Mouse (Mus musculus): Measurements from ENCODE around the gene Rgs3. TPM values are rescaled to one million over a fixed set of nuclear protein-coding genes. Genes with fewer than 3 reads are reported as not detected.

Gene Rgs3
- polyA plus RNA-seq, 1 experiment from 2014 or later = 56.9 TPM

DNA sequence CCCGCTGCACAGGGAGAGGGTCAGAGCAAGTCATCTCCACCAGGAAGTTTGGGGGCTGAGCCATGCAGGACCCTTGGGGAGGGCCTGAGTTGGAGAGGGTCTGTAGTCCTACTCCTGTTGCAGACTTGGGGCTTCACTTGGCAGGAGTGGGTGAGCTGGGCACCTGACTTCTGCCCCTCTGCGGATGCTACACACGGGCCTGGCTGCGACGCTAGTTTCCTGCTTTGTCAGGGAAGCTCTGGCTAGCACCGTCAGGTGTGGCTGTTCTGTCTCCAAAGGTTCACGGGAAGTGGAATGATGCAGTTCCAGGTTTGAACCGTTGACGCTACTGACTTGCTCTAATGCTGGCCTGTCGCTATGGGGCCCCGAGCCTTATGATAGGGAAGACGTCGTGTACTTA, 144.6 kb downstream of the Rgs3 start:
- peak overlapping the region; percentile 46; the same call in 1 of the 2 replicates for H3K27ac ChIP-seq

DNA sequence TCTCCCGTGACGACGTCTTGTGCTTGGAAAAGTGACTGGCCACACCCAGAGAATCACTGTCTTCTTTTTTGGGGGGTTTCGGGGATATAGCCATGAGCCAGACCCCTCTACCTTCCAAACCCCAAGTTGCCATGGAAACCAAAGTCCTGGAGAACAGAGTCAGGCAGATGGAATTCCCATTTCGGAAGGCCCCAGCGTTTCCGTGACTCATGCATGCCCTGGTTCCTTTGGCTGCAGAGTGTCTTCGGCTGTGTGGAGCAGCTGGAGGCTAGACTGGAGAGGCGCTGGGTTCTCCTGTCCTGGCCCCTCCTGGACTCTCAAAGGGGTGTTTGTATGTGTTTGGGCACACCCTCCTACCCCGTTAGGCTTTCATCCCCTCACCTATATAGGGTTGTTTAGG, 145.4 kb downstream of the Rgs3 start:
- Histone ChIP-seq H3K4me3 (replicated peaks) (no peak overlapping the region), H3K27me3 (no peaks in the 10 kb centered on the region), H3K9ac (no peak overlapping the region), H3K4me1 (peaks cover 53% of the 10 kb centered on the region), H3K9me3 (replicated peaks) (no peaks in the 10 kb centered on the region), H3K4me2 (no peak overlapping the region), H3K27ac (peak overlapping the region; percentile 66), H3K36me3 (peaks cover 34% of the 10 kb centered on the region)
- WGBS = 77% methylated on average over 10 of the region's 10 CpGs
- no peak for ATAC-seq (replicated peaks; ENCODE audit: low FRiP score)

More for the DNA sequence above, 144.6 kb downstream of the Rgs3 start:
- Histone ChIP-seq H3K4me3 (replicated peaks) (no peak overlapping the region), H3K9me3 (replicated peaks) (no peaks in the 10 kb centered on the region), H3K36me3 (peaks cover 34% of the 10 kb centered on the region), H3K4me1 (peaks cover 61% of the 10 kb centered on the region), H3K4me2 (no peak overlapping the region), H3K27me3 (no peaks in the 10 kb centered on the region), H3K9ac (no peak overlapping the region)
- WGBS = 92% methylated on average over 13 of the region's 13 CpGs
- ATAC-seq (replicated peaks; ENCODE audit: low FRiP score) = no peak

DNA sequence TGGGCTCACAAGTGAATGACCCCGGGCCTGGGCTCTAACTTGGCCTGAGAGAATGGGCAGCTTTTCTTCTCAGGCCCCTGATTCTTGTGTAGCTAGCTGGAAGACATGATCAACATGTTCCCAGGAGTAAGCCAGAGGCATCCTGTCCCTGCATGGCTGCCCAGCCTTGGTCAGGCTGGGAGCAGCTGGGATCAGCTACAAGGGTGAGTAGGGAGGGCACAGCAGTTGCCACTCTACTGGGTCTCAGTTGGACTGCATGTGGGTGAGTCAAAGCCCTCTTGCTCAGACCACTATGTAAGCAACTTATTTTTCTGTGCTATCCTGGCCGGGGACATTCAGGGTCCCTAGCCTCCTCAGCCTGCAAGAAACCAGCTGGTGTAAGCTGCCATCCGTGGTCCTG, 146.1 kb downstream of the Rgs3 start:
- 35% methylated on average over 3 of the region's 3 CpGs for WGBS
- Histone ChIP-seq H3K4me3 (replicated peaks) (no peak overlapping the region), H3K36me3 (peaks cover 30% of the 10 kb centered on the region), H3K27me3 (no peaks in the 10 kb centered on the region), H3K4me2 (no peak overlapping the region), H3K27ac (peak overlapping the region; percentile 66), H3K9ac (no peak overlapping the region), H3K9me3 (replicated peaks) (no peaks in the 10 kb centered on the region), H3K4me1 (peaks cover 46% of the 10 kb centered on the region)
- no peak for ATAC-seq (replicated peaks; ENCODE audit: low FRiP score)

DNA sequence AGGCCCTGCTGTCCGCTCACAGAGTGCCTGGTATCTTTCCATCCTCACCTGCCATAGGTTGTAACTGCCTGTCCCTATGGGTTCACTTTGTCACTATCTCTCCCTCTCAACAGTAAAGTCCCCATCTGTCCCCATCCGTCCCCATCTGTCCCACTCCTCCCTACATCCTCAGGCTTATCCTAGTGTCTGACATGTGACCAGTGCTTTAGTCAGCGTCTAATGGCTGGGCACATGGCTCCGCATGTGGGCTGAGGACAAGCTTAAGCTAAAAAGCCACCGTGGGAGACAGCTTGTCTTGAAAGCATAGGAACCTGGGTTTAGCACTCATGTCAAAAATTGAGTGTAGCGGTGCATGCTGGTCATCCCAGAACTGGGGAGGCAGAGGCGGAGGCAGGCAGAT, 148.4 kb downstream of the Rgs3 start:
- no peak for ATAC-seq (replicated peaks; ENCODE audit: low FRiP score)
- Histone ChIP-seq H3K27ac (no peak overlapping the region), H3K36me3 (peaks cover 15% of the 10 kb centered on the region), H3K4me2 (no peak overlapping the region), H3K4me3 (replicated peaks) (no peak overlapping the region), H3K27me3 (no peaks in the 10 kb centered on the region), H3K9ac (no peak overlapping the region), H3K4me1 (peaks cover 32% of the 10 kb centered on the region), H3K9me3 (replicated peaks) (no peaks in the 10 kb centered on the region)
- WGBS = 82% methylated on average over 7 of the region's 7 CpGs

DNA sequence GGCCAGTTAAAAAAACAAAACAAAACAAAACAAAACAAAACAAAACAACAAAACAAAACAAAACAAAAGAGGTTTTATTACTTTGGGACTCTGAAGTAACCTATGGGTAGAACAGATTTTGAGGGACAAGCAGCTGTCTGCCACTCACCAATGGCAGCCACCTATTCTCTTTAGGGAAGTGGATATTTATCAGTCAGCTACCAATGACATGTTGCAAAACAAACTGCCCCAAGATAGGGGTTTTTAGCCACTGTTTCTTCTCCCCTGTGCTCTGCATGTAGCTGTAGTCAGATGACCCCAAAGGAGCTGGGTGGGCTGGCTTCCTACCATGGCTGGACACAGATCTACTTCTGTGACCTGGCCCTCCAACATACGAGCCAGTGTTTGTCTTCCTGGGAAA, 149.3 kb downstream of the Rgs3 start:
- 58% methylated on average over 1 of the region's 1 CpGs for WGBS
- H3K4me3 ChIP-seq (replicated peaks) = no peak overlapping the region
- H3K27me3 ChIP-seq = no peaks in the 10 kb centered on the region
- no peaks in the 10 kb centered on the region for H3K9me3 ChIP-seq (replicated peaks)
- H3K36me3 ChIP-seq = peaks cover 6% of the 10 kb centered on the region
- no peak overlapping the region for H3K9ac ChIP-seq
- ATAC-seq (replicated peaks; ENCODE audit: low FRiP score) = no peak
- H3K27ac ChIP-seq = no peak overlapping the region
- H3K4me2 ChIP-seq = no peak overlapping the region
- H3K4me1 ChIP-seq = peaks cover 23% of the 10 kb centered on the region

DNA sequence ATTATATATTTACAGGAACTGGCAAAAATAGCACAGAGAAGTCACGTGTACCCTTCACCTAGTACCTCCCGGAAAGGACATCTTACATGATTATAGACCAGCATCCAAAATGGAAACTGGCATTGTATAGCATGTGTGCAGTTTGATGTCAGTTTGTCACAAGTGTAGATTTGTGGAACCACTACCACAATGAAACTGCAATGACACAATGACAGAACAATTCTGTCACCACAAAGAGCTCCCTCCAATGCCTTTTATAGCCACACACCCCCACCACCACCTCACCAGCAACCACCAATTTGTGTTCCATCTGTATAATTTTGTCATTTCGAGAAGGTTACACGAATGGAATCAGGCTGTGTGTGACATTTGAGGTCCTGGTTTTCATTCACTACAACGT, 149.8 kb downstream of the Rgs3 start:
- ATAC-seq (replicated peaks; ENCODE audit: low FRiP score) = no peak
- Histone ChIP-seq H3K9me3 (replicated peaks) (no peaks in the 10 kb centered on the region), H3K27me3 (no peaks in the 10 kb centered on the region), H3K4me2 (no peak overlapping the region), H3K4me1 (peaks cover 19% of the 10 kb centered on the region), H3K36me3 (peaks cover 2% of the 10 kb centered on the region; the same call in 1 of the 2 replicates), H3K27ac (no peak overlapping the region), H3K9ac (no peak overlapping the region), H3K4me3 (replicated peaks) (no peak overlapping the region)
- 83% methylated on average over 5 of the region's 5 CpGs for WGBS

DNA sequence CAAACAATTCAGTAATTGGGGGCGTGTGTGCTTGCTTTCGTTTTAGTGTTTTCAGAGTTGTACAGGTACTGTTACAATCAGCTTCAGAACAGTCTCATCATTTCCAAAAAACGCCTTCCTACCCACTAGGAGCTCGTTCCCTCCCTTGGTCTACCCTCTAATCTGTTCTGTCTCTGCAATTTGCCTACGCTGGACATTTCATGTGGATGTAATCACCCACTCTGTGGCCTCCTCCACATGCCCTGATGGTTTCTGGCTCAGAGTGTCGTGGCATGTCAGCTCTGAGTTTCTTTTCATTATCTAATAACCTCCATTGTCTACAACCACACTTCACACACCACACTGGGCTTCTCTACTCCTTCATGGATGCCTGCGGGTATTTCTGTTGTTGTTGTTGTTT, 151.5 kb downstream of the Rgs3 start:
- H3K4me3 ChIP-seq (replicated peaks) = no peak overlapping the region
- WGBS = 72% methylated on average over 7 of the region's 7 CpGs
- peaks cover 3% of the 10 kb centered on the region; the same call in 1 of the 2 replicates for H3K4me1 ChIP-seq
- H3K27ac ChIP-seq = peak overlapping the region; percentile 30; the same call in 1 of the 2 replicates
- no peaks in the 10 kb centered on the region for H3K9me3 ChIP-seq (replicated peaks)
- H3K9ac ChIP-seq = no peak overlapping the region
- peak; percentile 54; the same call in 1 of the 2 replicates for ATAC-seq (replicated peaks; ENCODE audit: low FRiP score)
- H3K27me3 ChIP-seq = no peaks in the 10 kb centered on the region
- H3K4me2 ChIP-seq = no peak overlapping the region
- H3K36me3 ChIP-seq = no peaks in the 10 kb centered on the region

DNA sequence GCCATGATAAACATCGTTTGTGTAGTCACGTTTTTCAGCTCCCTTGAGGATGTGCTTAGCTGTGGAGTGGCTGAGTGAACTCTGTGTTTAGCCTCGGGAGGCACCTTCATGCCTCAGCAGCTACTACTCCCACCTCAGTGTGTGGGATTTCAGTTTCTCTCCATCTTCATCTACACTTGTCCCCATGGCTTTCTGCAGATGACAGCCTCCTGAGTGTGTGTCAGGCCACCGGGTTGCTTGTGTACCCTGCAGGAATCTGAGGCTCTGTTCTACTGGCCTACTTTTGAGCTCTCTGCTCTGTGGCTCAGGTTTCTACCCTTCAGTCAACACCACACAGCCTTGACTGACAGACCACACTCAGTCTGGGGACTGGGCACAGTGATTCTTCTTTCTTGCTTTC, 151.9 kb downstream of the Rgs3 start:
- peak overlapping the region; percentile 30; the same call in 1 of the 2 replicates for H3K27ac ChIP-seq
- peak; percentile 74 for ATAC-seq (replicated peaks; ENCODE audit: low FRiP score)
- H3K27me3 ChIP-seq = no peaks in the 10 kb centered on the region
- no peaks in the 10 kb centered on the region for H3K4me1 ChIP-seq
- no peak overlapping the region for H3K4me3 ChIP-seq (replicated peaks)
- H3K9me3 ChIP-seq (replicated peaks) = no peaks in the 10 kb centered on the region
- no peak overlapping the region for H3K4me2 ChIP-seq
- no peak overlapping the region for H3K9ac ChIP-seq
- WGBS = 49% methylated on average over 4 of the region's 4 CpGs
- no peaks in the 10 kb centered on the region for H3K36me3 ChIP-seq

DNA sequence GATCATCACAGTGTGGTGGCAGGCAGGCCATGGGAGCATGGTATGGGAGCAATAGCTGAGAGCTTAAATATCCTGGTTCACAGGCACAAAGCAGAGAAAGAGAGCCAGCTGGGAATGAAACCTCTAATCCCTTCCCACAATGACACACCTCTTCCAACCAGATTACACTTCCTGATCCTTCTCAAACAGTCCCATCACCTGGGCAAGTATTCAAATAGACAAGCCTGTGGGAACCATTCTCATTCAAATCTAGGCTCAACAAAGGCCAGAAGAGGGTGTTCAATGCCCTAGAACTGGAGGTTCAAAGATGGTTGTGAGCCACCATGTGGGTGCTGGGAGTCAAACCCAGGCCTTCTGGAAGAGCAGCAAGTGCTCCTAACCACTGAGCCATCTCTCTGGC, 161.2 kb downstream of the Rgs3 start:
- Histone ChIP-seq H3K27me3 (no peaks in the 10 kb centered on the region), H3K9me3 (replicated peaks) (no peaks in the 10 kb centered on the region; the same call in 1 of the 2 replicates), H3K9ac (no peak overlapping the region), H3K4me1 (peaks cover 10% of the 10 kb centered on the region), H3K4me3 (replicated peaks) (no peak overlapping the region), H3K4me2 (no peak overlapping the region), H3K36me3 (no peaks in the 10 kb centered on the region), H3K27ac (no peak overlapping the region)
- ATAC-seq (replicated peaks; ENCODE audit: low FRiP score) = no peak

DNA sequence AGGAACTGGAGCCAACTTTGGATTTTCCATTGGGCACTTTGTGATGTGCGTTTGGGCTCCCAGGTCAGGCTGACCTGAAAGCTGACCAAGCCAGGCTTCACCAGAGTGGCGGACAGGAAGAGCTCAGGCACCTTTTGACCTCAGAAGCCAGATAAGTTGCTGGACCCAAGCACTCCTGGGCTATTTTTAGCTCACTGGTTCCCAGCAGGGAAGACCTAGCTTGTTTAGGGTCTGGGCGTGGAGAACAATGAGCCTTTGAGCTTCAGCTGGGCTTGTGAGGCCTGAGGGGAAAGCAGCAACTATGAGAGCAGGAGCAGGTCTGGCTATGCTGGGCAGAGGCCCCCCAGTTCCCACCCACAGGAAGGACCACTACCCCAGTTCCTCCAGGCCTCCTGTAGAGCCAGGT, 162.4 kb downstream of the Rgs3 start:
- ATAC-seq (replicated peaks; ENCODE audit: low FRiP score) = 0 out of 2 replicates have a peak, but pooled peaks have one; percentile 33
- Histone ChIP-seq H3K4me1 (peaks cover 10% of the 10 kb centered on the region), H3K27ac (peak overlapping the region; percentile 62), H3K4me2 (no peak overlapping the region), H3K9me3 (replicated peaks) (no peaks in the 10 kb centered on the region; the same call in 1 of the 2 replicates), H3K9ac (no peak overlapping the region), H3K36me3 (no peaks in the 10 kb centered on the region), H3K4me3 (replicated peaks) (no peak overlapping the region), H3K27me3 (no peaks in the 10 kb centered on the region)
- 48% methylated on average over 3 of the region's 3 CpGs for WGBS

DNA sequence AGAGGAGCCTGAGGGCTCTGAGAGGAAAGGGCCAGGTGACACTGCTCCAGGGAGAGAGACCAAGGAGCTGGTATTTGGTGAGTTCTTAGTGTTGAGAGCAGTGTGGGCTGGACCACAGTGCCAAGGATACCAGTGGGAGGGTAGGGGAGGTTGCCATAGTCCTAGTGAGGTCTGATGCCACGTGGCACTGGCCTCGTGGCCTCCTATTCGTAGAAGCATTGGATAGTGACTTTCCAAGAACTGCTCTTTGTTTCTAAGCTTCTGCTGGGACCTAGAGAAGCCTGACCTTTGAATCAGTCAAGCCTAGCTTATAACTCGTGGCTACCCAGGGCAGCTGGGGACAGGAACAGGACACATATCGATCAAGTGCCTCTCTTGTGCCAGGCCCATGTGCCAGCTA, 164.1 kb downstream of the Rgs3 start:
- H3K4me1 ChIP-seq = peaks cover 16% of the 10 kb centered on the region
- ATAC-seq (replicated peaks; ENCODE audit: low FRiP score) = no peak
- no peak overlapping the region for H3K27ac ChIP-seq
- H3K9me3 ChIP-seq (replicated peaks) = no peaks in the 10 kb centered on the region; the same call in 1 of the 2 replicates
- 84% methylated on average over 5 of the region's 5 CpGs for WGBS
- H3K4me3 ChIP-seq (replicated peaks) = no peak overlapping the region
- H3K27me3 ChIP-seq = no peaks in the 10 kb centered on the region
- H3K36me3 ChIP-seq = no peaks in the 10 kb centered on the region
- H3K9ac ChIP-seq = no peak overlapping the region
- H3K4me2 ChIP-seq = no peak overlapping the region

DNA sequence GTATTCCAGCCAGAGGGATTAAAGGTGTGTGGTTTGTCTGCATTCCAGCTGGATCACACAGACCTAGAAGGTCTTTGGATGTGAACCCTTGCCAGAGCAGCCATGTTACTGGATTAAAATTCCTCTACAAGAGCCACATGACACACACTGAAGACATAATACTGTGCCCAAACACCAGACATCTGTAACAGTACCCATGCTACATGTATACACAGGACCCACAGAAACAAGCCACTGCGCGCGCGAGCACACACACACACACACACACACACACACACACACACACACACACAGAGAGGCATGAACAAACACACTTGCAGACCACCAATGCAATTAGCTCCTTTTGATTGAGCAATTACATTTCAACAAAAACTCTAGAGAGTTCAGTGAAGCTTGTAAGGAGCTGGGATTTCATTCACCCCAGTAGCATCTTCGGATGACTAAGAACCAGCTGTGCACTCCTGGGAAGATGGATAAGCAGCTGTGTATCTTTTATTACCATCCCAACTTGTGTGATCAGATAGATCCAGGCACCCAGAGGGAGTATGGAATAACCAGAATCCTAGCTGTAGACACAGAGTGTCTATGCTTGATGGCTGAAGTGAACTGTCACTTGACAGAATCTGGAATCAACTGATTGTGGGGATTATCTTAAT, 166.8 kb downstream of the Rgs3 start:
- no peaks in the 10 kb centered on the region for H3K36me3 ChIP-seq

More for the DNA sequence above, 166.8 kb downstream of the Rgs3 start:
- H3K9ac ChIP-seq = no peak overlapping the region
- ATAC-seq (replicated peaks; ENCODE audit: low FRiP score) = no peak
- no peaks in the 10 kb centered on the region for H3K27me3 ChIP-seq
- H3K4me2 ChIP-seq = no peak overlapping the region
- peaks cover 19% of the 10 kb centered on the region for H3K4me1 ChIP-seq
- no peak overlapping the region for H3K27ac ChIP-seq
- WGBS = 95% methylated on average over 5 of the region's 5 CpGs
- H3K9me3 ChIP-seq (replicated peaks) = no peaks in the 10 kb centered on the region
- H3K4me3 ChIP-seq (replicated peaks) = no peak overlapping the region

All from kidney, embryonic 15.5 days (tissue).